Mouse (Mus musculus) adrenal gland, postnatal 14 days (tissue): ENCODE results near the gene Gm45233. TPM values are rescaled to one million over a fixed set of nuclear protein-coding genes. Genes with fewer than 3 reads are reported as not detected.

Experiments
- DNase-seq: peaks from one replicate; pipeline ENCODE4 v3.0.0; 2021; ENCODE audit warnings: mixed read lengths
- microRNA-seq, 2 experiments: library from miRNA; unstranded; fragments of <30 nt; microRNA quantifications; one replicate each; pipeline ENCODE4 v1.2.0; 2021
- total RNA-seq: library from RNA; stranded (reverse); gene quantifications from 2 replicates; pipeline ENCODE4 v1.2.3, GENCODE M21; 2021

Gene Gm45233
- total RNA-seq, 1 experiment from 2014 or later, result 0.82 TPM

DNA sequence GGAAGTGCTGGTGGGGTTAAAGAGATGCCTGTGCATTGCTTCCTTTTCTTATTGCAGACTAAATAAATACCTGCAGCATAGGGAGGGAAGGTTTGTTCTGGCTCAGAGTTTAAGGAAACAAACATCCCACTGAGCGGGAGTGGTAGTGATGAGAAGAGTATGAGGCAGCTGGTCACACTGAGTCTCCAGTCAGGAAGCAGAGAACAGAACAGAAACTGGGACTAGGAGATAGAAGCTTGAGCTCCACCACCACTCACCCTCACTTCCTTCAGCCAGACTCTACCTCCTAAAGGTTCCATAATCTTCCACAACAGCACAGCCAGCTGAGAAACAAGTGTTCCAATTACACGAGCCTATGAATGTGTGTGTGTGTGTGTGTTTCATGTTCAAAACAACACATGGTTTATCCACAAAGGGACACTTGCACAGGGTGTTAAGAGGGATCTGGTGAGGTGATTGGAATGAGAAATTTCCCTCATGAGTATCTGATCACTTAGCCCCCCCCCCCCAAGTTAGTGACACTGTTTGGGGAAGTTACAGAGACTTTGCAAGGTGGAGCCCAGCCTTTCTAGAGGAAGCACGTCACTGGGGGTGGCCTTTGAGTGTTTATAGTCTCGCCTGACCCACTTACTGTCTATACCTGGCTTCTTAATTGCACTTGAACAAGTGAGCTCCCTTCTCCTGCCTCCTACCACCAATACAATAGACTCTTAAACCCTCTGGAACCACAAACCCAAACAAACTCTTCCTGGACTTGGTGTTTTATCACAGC is 68.0 kb downstream of the Gm45233 start:
- no peak for DNase-seq

DNA sequence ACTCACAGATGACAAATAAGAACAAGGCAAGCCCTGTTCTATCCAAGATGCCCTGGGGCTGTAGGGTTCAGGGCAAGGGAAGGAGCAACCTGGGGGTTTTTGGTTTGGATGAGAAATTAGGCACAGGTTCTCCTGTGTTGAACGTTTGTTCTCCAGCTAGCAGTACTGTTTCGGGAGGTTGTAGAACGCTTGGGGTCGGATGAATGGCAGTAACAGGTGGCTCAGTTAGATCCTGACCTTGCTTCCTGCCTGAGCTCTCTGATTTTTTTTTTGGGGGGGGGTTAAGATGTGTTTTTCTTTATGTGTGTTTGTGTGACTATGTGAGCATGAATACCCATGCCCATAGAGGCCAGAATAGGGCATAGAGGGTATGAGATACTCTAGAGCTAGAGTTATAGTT is 68.6 kb downstream of the Gm45233 start:
- DNase-seq, result no peak

Small RNAs within 50 kb of the gene (microRNA-seq; reads per million reads assigned to microRNA genes)
- gene Mir7051, result 1.9 to 2.1 reads per million in 2 experiments

Other genes with a start within 250 kb of the Gm45233 start
- gene Zfp715, start 130.8 kb upstream of the Gm45233 start, total RNA-seq, result 19.9 and 21.6 TPM in 2 replicates
- gene Siglecf, start 92.8 kb upstream of the Gm45233 start, total RNA-seq, result 0.15 TPM in 1 of 2 replicates, not detected in the other
- 2.0 and 6.2 TPM in 2 replicates for gene Siglecg, start 35.9 kb upstream of the Gm45233 start, total RNA-seq
- gene Lim2, start 16.5 kb upstream of the Gm45233 start, total RNA-seq, result not detected in 2 replicates
- gene Nkg7, start 7.1 kb upstream of the Gm45233 start, total RNA-seq, result 3.9 TPM in 1 of 2 replicates, not detected in the other
- gene Cldnd2, start 3.3 kb upstream of the Gm45233 start, total RNA-seq, result not detected in 2 replicates
- gene Etfb, start within 50 bp of the Gm45233 start, total RNA-seq, result 1,201 and 1,373 TPM in 2 replicates
- 2.3 and 3.2 TPM in 2 replicates for gene Vsig10l, start 19.0 kb downstream of the Gm45233 start, total RNA-seq
- gene Iglon5, start 45.9 kb downstream of the Gm45233 start, total RNA-seq, result 1.9 and 2.1 TPM in 2 replicates
- gene 4931406B18Rik, start 61.8 kb downstream of the Gm45233 start, total RNA-seq, result not detected in 2 replicates
- 2.7 and 5.3 TPM in 2 replicates for gene Cd33, start 100.3 kb downstream of the Gm45233 start, total RNA-seq
- 2.2 and 3.2 TPM in 2 replicates for gene Zfp658, start 118.1 kb downstream of the Gm45233 start, total RNA-seq
- 11.9 and 16.9 TPM in 2 replicates for gene Zfp719, start 135.5 kb downstream of the Gm45233 start, total RNA-seq
- not detected in 2 replicates for gene Zfp819, start 163.0 kb downstream of the Gm45233 start, total RNA-seq
- 0.22 TPM in 1 of 2 replicates, not detected in the other for gene Ceacam18, start 190.6 kb downstream of the Gm45233 start, total RNA-seq
- 1.1 and 1.4 TPM in 2 replicates for gene Siglece, start 216.0 kb downstream of the Gm45233 start, total RNA-seq
- 9.3 and 10.1 TPM in 2 replicates for gene Ctu1, start 227.9 kb downstream of the Gm45233 start, total RNA-seq
- gene Klk14, start 246.3 kb downstream of the Gm45233 start, total RNA-seq, result not detected in 2 replicates